Mouse (Mus musculus) lung, postnatal 0 days (tissue): ENCODE data around the gene Zdhhc24.

Experiments used
- CTCF ChIP-seq: IDR thresholded peaks from 2 replicates; pipeline ENCODE4 v1.5.1; 2016; ENCODE audit warnings: antibody characterized with exemption, mild to moderate bottlenecking
- EP300 ChIP-seq: IDR thresholded peaks from 2 replicates; pipeline ENCODE4 v1.6.1; 2016; ENCODE audit warnings: antibody characterized with exemption, mild to moderate bottlenecking, control low read depth

DNA sequence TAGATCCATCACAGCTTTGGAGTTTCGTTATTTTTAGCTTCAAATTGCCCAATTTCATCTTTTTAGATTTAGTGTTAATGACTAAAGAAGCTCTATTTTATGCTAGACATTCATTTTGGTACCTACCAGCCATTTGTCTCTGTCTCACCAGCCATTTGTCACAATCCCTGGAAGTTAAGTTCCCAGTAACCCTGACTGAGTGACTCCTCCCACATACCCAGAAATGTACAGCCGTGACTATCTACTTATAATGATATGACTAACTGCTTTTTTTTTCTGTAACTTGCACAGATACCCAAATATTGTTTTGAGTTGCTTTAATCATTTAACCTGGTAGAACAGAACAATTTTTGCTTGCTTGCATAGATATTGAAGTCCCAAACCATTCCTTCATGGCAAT is 32.6 kb upstream of the Zdhhc24 start:
- TF ChIP-seq EP300 (no peak), CTCF (no peak)
